Mouse (Mus musculus): ENCODE results near the gene Mns1.

DNA sequence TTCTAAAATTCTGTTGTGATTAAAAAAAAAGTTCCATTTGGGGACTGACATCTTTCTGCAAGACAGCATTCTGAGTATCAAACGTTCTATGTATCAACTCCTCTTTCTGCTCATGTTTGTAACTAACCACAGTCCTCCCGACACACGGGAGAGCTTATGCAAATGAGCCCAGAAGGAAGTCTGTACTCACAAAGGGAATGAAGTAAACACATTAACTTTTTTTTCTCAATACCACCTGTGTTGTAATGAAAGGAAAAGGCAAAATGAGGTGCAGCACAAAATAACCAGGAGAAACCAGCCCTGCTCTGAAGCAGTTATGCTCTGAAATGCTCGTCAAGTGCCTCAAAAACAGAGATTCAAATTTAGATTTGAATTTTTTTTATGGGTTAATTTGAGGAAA, 37.7 kb upstream of the Mns1 start:
- no peak for TF ChIP-seq CTCF (IDR thresholded peaks at IDR 0.05; ENCODE audit: borderline replicate concordance, control insufficient read depth, extremely low read depth, insufficient read depth, low read length, poor library complexity)
- no peak for TF ChIP-seq POLR2A (IDR thresholded peaks at IDR 0.05; ENCODE audit: control insufficient read depth, extremely low read depth, insufficient read depth, low read length, poor library complexity)
